Mouse (Mus musculus): ENCODE measurements around the gene Olfr877. TPM values are rescaled to one million over a fixed set of nuclear protein-coding genes. Genes with fewer than 3 reads are reported as not detected.

Olfr877 gene
- not detected for polyA plus RNA-seq (2014; fragmentation: Illumina TruSeq; extraction: RNeasy Lipid Tissue Mini Kit (QIAGEN cat#74804); ENCODE audit: low read depth, low replicate concordance)

DNA sequence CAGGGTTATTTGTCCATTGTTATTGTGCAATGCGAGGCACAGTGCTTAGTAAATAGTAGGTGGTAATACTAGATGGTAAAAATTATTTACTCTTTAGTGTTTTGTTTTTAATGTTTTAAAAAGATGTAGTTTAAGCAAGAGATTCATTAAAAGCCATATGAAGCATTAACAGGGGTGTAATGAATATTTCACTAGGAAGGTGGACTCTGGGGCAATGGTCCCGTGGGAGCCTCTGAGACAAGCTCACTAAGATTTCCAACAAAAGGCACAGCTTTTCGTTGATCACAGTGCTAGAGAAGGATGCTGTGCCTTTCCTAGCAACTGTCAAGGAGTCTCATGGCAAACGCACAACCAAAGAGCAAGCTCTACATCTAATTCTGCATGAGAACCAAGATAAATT, at the start of gene Olfr877:
TSS of gene Olfr877 (plus strand) at position 301 of the 400 bp plus-strand sequence.

GRCm38 (mm10) chr9:37896661-37897060, 42.6 kb downstream of the Olfr877 start, which contains the start of gene Olfr145:
TSS of gene Olfr145 (plus strand) at chr9:37896724.

Other genes starting within 250 kb of the Olfr877 start
- 9.9 TPM for gene Spa17, start 240.5 kb upstream of the Olfr877 start, polyA plus RNA-seq (2014; fragmentation: Illumina TruSeq; extraction: RNeasy Lipid Tissue Mini Kit (QIAGEN cat#74804); ENCODE audit: low read depth, low replicate concordance)
- gene Tbrg1, start 197.0 kb upstream of the Olfr877 start, polyA plus RNA-seq (2014; fragmentation: Illumina TruSeq; extraction: RNeasy Lipid Tissue Mini Kit (QIAGEN cat#74804); ENCODE audit: low read depth, low replicate concordance): 36.7 TPM
- gene Panx3, start 185.0 kb upstream of the Olfr877 start, polyA plus RNA-seq (2014; fragmentation: Illumina TruSeq; extraction: RNeasy Lipid Tissue Mini Kit (QIAGEN cat#74804); ENCODE audit: low read depth, low replicate concordance): not detected
- gene Olfr160, start 138.0 kb upstream of the Olfr877 start, polyA plus RNA-seq (2014; fragmentation: Illumina TruSeq; extraction: RNeasy Lipid Tissue Mini Kit (QIAGEN cat#74804); ENCODE audit: low read depth, low replicate concordance): not detected
- not detected for gene Olfr874, start 109.2 kb upstream of the Olfr877 start, polyA plus RNA-seq (2014; fragmentation: Illumina TruSeq; extraction: RNeasy Lipid Tissue Mini Kit (QIAGEN cat#74804); ENCODE audit: low read depth, low replicate concordance)
- not detected for gene Olfr875, start 82.4 kb upstream of the Olfr877 start, polyA plus RNA-seq (2014; fragmentation: Illumina TruSeq; extraction: RNeasy Lipid Tissue Mini Kit (QIAGEN cat#74804); ENCODE audit: low read depth, low replicate concordance)
- gene Olfr876, start 51.2 kb upstream of the Olfr877 start, polyA plus RNA-seq (2014; fragmentation: Illumina TruSeq; extraction: RNeasy Lipid Tissue Mini Kit (QIAGEN cat#74804); ENCODE audit: low read depth, low replicate concordance): not detected
- gene Olfr145, start 42.5 kb downstream of the Olfr877 start, polyA plus RNA-seq (2014; fragmentation: Illumina TruSeq; extraction: RNeasy Lipid Tissue Mini Kit (QIAGEN cat#74804); ENCODE audit: low read depth, low replicate concordance): not detected
- gene Olfr878, start 63.6 kb downstream of the Olfr877 start, polyA plus RNA-seq (2014; fragmentation: Illumina TruSeq; extraction: RNeasy Lipid Tissue Mini Kit (QIAGEN cat#74804); ENCODE audit: low read depth, low replicate concordance): not detected
- gene Olfr881, start 137.6 kb downstream of the Olfr877 start, polyA plus RNA-seq (2014; fragmentation: Illumina TruSeq; extraction: RNeasy Lipid Tissue Mini Kit (QIAGEN cat#74804); ENCODE audit: low read depth, low replicate concordance): not detected
- not detected for gene Olfr883, start 171.5 kb downstream of the Olfr877 start, polyA plus RNA-seq (2014; fragmentation: Illumina TruSeq; extraction: RNeasy Lipid Tissue Mini Kit (QIAGEN cat#74804); ENCODE audit: low read depth, low replicate concordance)
- gene Olfr884, start 192.3 kb downstream of the Olfr877 start, polyA plus RNA-seq (2014; fragmentation: Illumina TruSeq; extraction: RNeasy Lipid Tissue Mini Kit (QIAGEN cat#74804); ENCODE audit: low read depth, low replicate concordance): not detected
- gene Olfr885, start 207.1 kb downstream of the Olfr877 start, polyA plus RNA-seq (2014; fragmentation: Illumina TruSeq; extraction: RNeasy Lipid Tissue Mini Kit (QIAGEN cat#74804); ENCODE audit: low read depth, low replicate concordance): not detected
- gene Olfr887, start 229.8 kb downstream of the Olfr877 start, polyA plus RNA-seq (2014; fragmentation: Illumina TruSeq; extraction: RNeasy Lipid Tissue Mini Kit (QIAGEN cat#74804); ENCODE audit: low read depth, low replicate concordance): not detected

Data from heart, adult 10 weeks (tissue).